Mouse (Mus musculus) forebrain, embryonic 11.5 days (tissue): ENCODE measurements around the gene Srgap1. TPM values are rescaled to one million over a fixed set of nuclear protein-coding genes. Genes with fewer than 3 reads are reported as not detected.

ENCODE experiments used
- ATAC-seq: fragments of 200-750 bp; cut with Nextera tagmentation; replicated peaks from 2 replicates; pipeline ENCODE4 v1.8.0; 2017; ENCODE audit warnings: moderate TSS enrichment; ENCODE audit not compliant: low FRiP score
- DNase-seq: peaks from one replicate; pipeline ENCODE4 v3.0.0-alpha.2; 2017; ENCODE audit warnings: low spot score
- H3K27ac ChIP-seq: fragments of 300-500 bp; sonication (generic); 2 replicates; pipeline ENCODE4 v1.5.1; 2014; ENCODE audit warnings: low read depth, low read length
- H3K27me3 ChIP-seq: fragments of 300-500 bp; sonication (generic); 2 replicates; pipeline ENCODE4 v1.6.1; 2014; ENCODE audit warnings: mild to moderate bottlenecking, low read length, mixed read lengths; ENCODE audit not compliant: control insufficient read depth, insufficient read depth
- H3K36me3 ChIP-seq: fragments of 300-500 bp; sonication (generic); 2 replicates; pipeline ENCODE4 v1.6.1; 2014; ENCODE audit warnings: mild to moderate bottlenecking, low read length, moderate library complexity, mixed read lengths; ENCODE audit not compliant: control insufficient read depth, insufficient read depth
- H3K4me1 ChIP-seq: fragments of 300-500 bp; sonication (generic); replicated peaks from 2 replicates; pipeline ENCODE4 v1.6.1; 2014; ENCODE audit warnings: low read length, mixed read lengths; ENCODE audit not compliant: control insufficient read depth, insufficient read depth
- H3K4me2 ChIP-seq: fragments of 300-500 bp; sonication (generic); 2 replicates; pipeline ENCODE4 v1.6.1; 2014; ENCODE audit warnings: low read depth, mild to moderate bottlenecking, low read length, moderate library complexity, mixed read lengths; ENCODE audit not compliant: severe bottlenecking
- H3K4me3 ChIP-seq: fragments of 300-500 bp; sonication (generic); 2 replicates; pipeline ENCODE4 v1.5.1; 2014; ENCODE audit warnings: low read depth, low read length
- H3K9ac ChIP-seq: fragments of 300-500 bp; sonication (generic); 2 replicates; pipeline ENCODE4 v1.6.1; 2014; ENCODE audit warnings: low read length
- H3K9me3 ChIP-seq: fragments of 300-500 bp; sonication (generic); 2 replicates; pipeline ENCODE4 v1.6.1; 2016; ENCODE audit warnings: low read length, mixed read lengths; ENCODE audit not compliant: control insufficient read depth
- WGBS: fragments of 180-500 bp; shearing (Covaris S2); extraction: QIAGEN DNeasy Blood & Tissue Kit; methylation state at CpG from one replicate; pipeline ENCODE4 v1.1.7; 2014; 5-methylcytosine and 5-hydroxymethylcytosine counted together
- polyA plus RNA-seq: library from polyadenylated mRNA; unstranded; fragments of >200 nt; fragmentation: Nextera tagmentation; extraction: Ambion mirVana; gene quantifications from 2 replicates; pipeline ENCODE4 v1.2.1, GENCODE M21; 2014

Srgap1 gene
- polyA plus RNA-seq, 1 experiment from 2014 or later, result 12.0 TPM

GRCm38 (mm10) chr10:121833443-121833842, 213.7 kb downstream of the Srgap1 start:
- no peaks in the 10 kb centered on the region for H3K27me3 ChIP-seq
- H3K27ac ChIP-seq, result no peak overlapping the region
- H3K36me3 ChIP-seq, result no peaks in the 10 kb centered on the region; the same call in 1 of the 2 replicates
- 90% methylated on average over 5 of the region's 5 CpGs for WGBS
- no peak for DNase-seq
- no peak for ATAC-seq
- H3K9ac ChIP-seq, result no peak overlapping the region
- no peak overlapping the region for H3K4me3 ChIP-seq
- peaks cover 2% of the 10 kb centered on the region; the same call in 1 of the 2 replicates for H3K4me1 ChIP-seq
- no peaks in the 10 kb centered on the region for H3K9me3 ChIP-seq
- no peak overlapping the region for H3K4me2 ChIP-seq

- Histone ChIP-seq H3K4me1 (peaks cover 2% of the 10 kb centered on the region; the same call in 1 of the 2 replicates), H3K4me2 (no peak overlapping the region), H3K36me3 (no peaks in the 10 kb centered on the region; the same call in 1 of the 2 replicates), H3K9me3 (no peaks in the 10 kb centered on the region), H3K9ac (no peak overlapping the region), H3K27me3 (no peaks in the 10 kb centered on the region), H3K27ac (no peak overlapping the region), H3K4me3 (no peak overlapping the region)
- WGBS, result 75% methylated on average over 29 of the region's 29 CpGs
- DNase-seq, result no peak
- no peak for ATAC-seq
These were observed 216.5 kb downstream of the Srgap1 start for GRCm38 (mm10) chr10:121830335-121831307.

- no peaks in the 10 kb centered on the region for H3K27me3 ChIP-seq
- no peak overlapping the region for H3K27ac ChIP-seq
- ATAC-seq, result no peak
- no peak overlapping the region for H3K4me2 ChIP-seq
- DNase-seq, result no peak
- no peak overlapping the region for H3K9ac ChIP-seq
- 73% methylated on average over 5 of the region's 5 CpGs for WGBS
- H3K9me3 ChIP-seq, result no peaks in the 10 kb centered on the region
- no peak overlapping the region for H3K4me3 ChIP-seq
- no peaks in the 10 kb centered on the region; the same call in 1 of the 2 replicates for H3K36me3 ChIP-seq
- peaks cover 2% of the 10 kb centered on the region; the same call in 1 of the 2 replicates for H3K4me1 ChIP-seq
These were observed 217.3 kb downstream of the Srgap1 start for GRCm38 (mm10) chr10:121829800-121830303.

GRCm38 (mm10) chr10:121829034-121829433, 218.1 kb downstream of the Srgap1 start:
- no peaks in the 10 kb centered on the region for H3K9me3 ChIP-seq
- no peak overlapping the region for H3K27ac ChIP-seq
- no peaks in the 10 kb centered on the region for H3K27me3 ChIP-seq
- no peak overlapping the region for H3K4me3 ChIP-seq
- no peak overlapping the region for H3K9ac ChIP-seq
- DNase-seq (no peak), ATAC-seq (no peak)
- no peaks in the 10 kb centered on the region; the same call in 1 of the 2 replicates for H3K36me3 ChIP-seq
- H3K4me1 ChIP-seq, result peaks cover 2% of the 10 kb centered on the region; the same call in 1 of the 2 replicates
- 47% methylated on average over 6 of the region's 6 CpGs for WGBS
- H3K4me2 ChIP-seq, result no peak overlapping the region

GRCm38 (mm10) chr10:121822674-121823073, 224.4 kb downstream of the Srgap1 start:
- no peaks in the 10 kb centered on the region for H3K4me1 ChIP-seq
- no peak overlapping the region for H3K9ac ChIP-seq
- no peak overlapping the region for H3K4me3 ChIP-seq
- no peak overlapping the region for H3K4me2 ChIP-seq
- H3K27ac ChIP-seq, result no peak overlapping the region
- DNase-seq (no peak), ATAC-seq (no peak)
- H3K27me3 ChIP-seq, result no peaks in the 10 kb centered on the region
- H3K9me3 ChIP-seq, result no peaks in the 10 kb centered on the region
- H3K36me3 ChIP-seq, result no peaks in the 10 kb centered on the region
- 75% methylated on average over 5 of the region's 5 CpGs for WGBS

GRCm38 (mm10) chr10:121820846-121821245, 226.3 kb downstream of the Srgap1 start:
- Histone ChIP-seq H3K36me3 (no peaks in the 10 kb centered on the region), H3K4me2 (no peak overlapping the region), H3K9ac (no peak overlapping the region), H3K27me3 (no peaks in the 10 kb centered on the region), H3K9me3 (no peaks in the 10 kb centered on the region), H3K4me1 (no peaks in the 10 kb centered on the region), H3K27ac (no peak overlapping the region), H3K4me3 (no peak overlapping the region)
- DNase-seq, result no peak
- no peak for ATAC-seq
- 91% methylated on average over 7 of the region's 7 CpGs for WGBS

- Histone ChIP-seq H3K27me3 (no peaks in the 10 kb centered on the region), H3K9ac (no peak overlapping the region), H3K4me3 (no peak overlapping the region), H3K4me1 (no peaks in the 10 kb centered on the region), H3K27ac (no peak overlapping the region), H3K9me3 (no peaks in the 10 kb centered on the region), H3K36me3 (no peaks in the 10 kb centered on the region), H3K4me2 (no peak overlapping the region)
- 66% methylated on average over 7 of the region's 7 CpGs for WGBS
- DNase-seq (no peak), ATAC-seq (no peak)
These were observed 229.1 kb downstream of the Srgap1 start for GRCm38 (mm10) chr10:121817983-121818382.

GRCm38 (mm10) chr10:121807771-121808170, 239.3 kb downstream of the Srgap1 start:
- Histone ChIP-seq H3K36me3 (no peaks in the 10 kb centered on the region), H3K27me3 (no peaks in the 10 kb centered on the region), H3K4me1 (0 out of 2 replicates have a peak, but pooled peaks cover 2% of the 10 kb centered on the region), H3K9ac (no peak overlapping the region), H3K4me2 (no peak overlapping the region), H3K9me3 (no peaks in the 10 kb centered on the region), H3K27ac (no peak overlapping the region), H3K4me3 (no peak overlapping the region)
- WGBS, result 92% methylated on average over 11 of the region's 11 CpGs
- ATAC-seq (no peak), DNase-seq (no peak)
